Mouse (Mus musculus): ENCODE measurements around the gene Tm4sf20. TPM values are rescaled to one million over a fixed set of nuclear protein-coding genes. Genes with fewer than 3 reads are reported as not detected.

Gene Tm4sf20
- polyA plus RNA-seq, 1 experiment from 2014 or later = 0.13 TPM

GRCm38 (mm10) chr1:82725875-82726185, 42.4 kb downstream of the Tm4sf20 start:
- no peaks in the 10 kb centered on the region for H3K9me3 ChIP-seq
- peak overlapping the region; percentile 74 for H3K4me3 ChIP-seq
- peaks cover 12% of the 10 kb centered on the region for H3K4me1 ChIP-seq (replicated peaks)
- WGBS = 59% methylated on average over 4 of the region's 4 CpGs
- peaks cover 31% of the 10 kb centered on the region for H3K36me3 ChIP-seq
- no peak overlapping the region for H3K27ac ChIP-seq
- no peak for DNase-seq (ENCODE audit: low spot score)
- H3K27me3 ChIP-seq (ENCODE audit: insufficient read depth, poor library complexity, severe bottlenecking) = peaks cover 17% of the 10 kb centered on the region

- peaks cover 17% of the 10 kb centered on the region for H3K27me3 ChIP-seq (ENCODE audit: insufficient read depth, poor library complexity, severe bottlenecking)
- H3K36me3 ChIP-seq = peaks cover 25% of the 10 kb centered on the region
- peaks cover 12% of the 10 kb centered on the region for H3K4me1 ChIP-seq (replicated peaks)
- no peaks in the 10 kb centered on the region for H3K9me3 ChIP-seq
- WGBS = 1% methylated on average over 37 of the region's 37 CpGs
- H3K4me3 ChIP-seq = peak overlapping the region; percentile 74
- peak overlapping the region; percentile 94 for H3K27ac ChIP-seq
- DNase-seq (ENCODE audit: low spot score) = no peak
Observed at GRCm38 (mm10) chr1:82725026-82725874, 43.0 kb downstream of the Tm4sf20 start.

DNA sequence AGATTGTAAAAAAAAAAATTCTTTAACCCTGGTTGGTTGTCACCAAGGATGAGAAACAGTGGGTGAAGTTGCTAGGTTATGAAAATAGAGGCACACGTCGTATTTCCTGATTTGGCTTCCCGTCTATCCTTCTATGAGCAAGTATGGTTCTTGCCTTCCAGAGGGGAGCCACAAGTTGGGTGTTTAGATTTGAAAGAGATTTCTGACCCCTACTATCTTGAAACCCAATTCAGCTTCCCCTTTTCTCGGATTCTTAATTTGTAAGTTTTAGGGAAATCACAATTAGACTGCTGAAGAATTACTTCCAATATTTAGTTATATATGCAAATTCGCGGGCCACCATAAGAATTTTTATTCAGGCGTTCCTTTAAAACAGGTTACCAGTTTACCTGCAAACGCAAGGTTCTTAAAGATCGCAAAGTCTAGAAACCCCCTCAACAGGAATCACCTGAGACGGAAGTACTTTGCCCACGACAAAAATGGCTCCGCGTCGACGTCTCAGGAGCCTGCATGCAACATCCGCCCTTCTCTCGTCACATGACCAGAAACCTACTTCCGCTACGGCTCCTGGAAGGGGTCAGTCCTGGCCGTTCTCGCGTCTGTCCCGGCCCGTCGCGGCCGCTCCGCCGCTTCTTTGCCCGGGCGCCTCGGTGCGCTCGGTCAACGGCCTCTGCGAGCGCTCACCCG, 43.8 kb downstream of the Tm4sf20 start, which contains the start of gene Mff:
Gene Mff, plus strand, starts transcription at position 552 of the 687 bp plus-strand sequence.
- H3K36me3 ChIP-seq = peaks cover 18% of the 10 kb centered on the region
- peak within 1 kb of the TSS; percentile 94 for H3K27ac ChIP-seq

GRCm38 (mm10) chr1:82717816-82718512, 50.3 kb downstream of the Tm4sf20 start:
- no peak overlapping the region for H3K27ac ChIP-seq
- no peak for DNase-seq (ENCODE audit: low spot score)
- peaks cover 14% of the 10 kb centered on the region for H3K27me3 ChIP-seq (ENCODE audit: insufficient read depth, poor library complexity, severe bottlenecking)
- no peak overlapping the region for H3K4me3 ChIP-seq
- H3K9me3 ChIP-seq = no peaks in the 10 kb centered on the region
- 84% methylated on average over 9 of the region's 9 CpGs for WGBS
- no peaks in the 10 kb centered on the region for H3K36me3 ChIP-seq
- no peaks in the 10 kb centered on the region for H3K4me1 ChIP-seq (replicated peaks)

More for the DNA sequence above, 43.8 kb downstream of the Tm4sf20 start, which contains the start of gene Mff:
- Histone ChIP-seq H3K9me3 (no peaks in the 10 kb centered on the region), H3K4me3 (peak within 1 kb of the TSS; percentile 74), H3K27me3 (ENCODE audit: insufficient read depth, poor library complexity, severe bottlenecking) (peaks cover 22% of the 10 kb centered on the region), H3K4me1 (replicated peaks) (peaks cover 12% of the 10 kb centered on the region)
- WGBS = 10% methylated on average over 38 of the region's 38 CpGs
- peak; percentile 93 for DNase-seq (ENCODE audit: low spot score)

Other genes starting within 250 kb of the Tm4sf20 start
- 0.05 and 0.18 TPM in 2 replicates for gene Col4a4, start 181.6 kb downstream of the Tm4sf20 start, polyA plus RNA-seq (2016; fragmentation: Nextera tagmentation; extraction: Ambion mirVana)
- gene Col4a3, start 181.5 kb downstream of the Tm4sf20 start, polyA plus RNA-seq (2016; fragmentation: Nextera tagmentation; extraction: Ambion mirVana) = 0.10 and 0.18 TPM in 2 replicates
- 203 and 222 TPM in 2 replicates for gene Mff, start 43.6 kb downstream of the Tm4sf20 start, polyA plus RNA-seq (2016; fragmentation: Nextera tagmentation; extraction: Ambion mirVana)
- gene Gm47791, start 2.8 kb upstream of the Tm4sf20 start, polyA plus RNA-seq (2016; fragmentation: Nextera tagmentation; extraction: Ambion mirVana) = not detected in 2 replicates
- 27.6 and 34.5 TPM in 2 replicates for gene Agfg1, start 71.0 kb upstream of the Tm4sf20 start, polyA plus RNA-seq (2016; fragmentation: Nextera tagmentation; extraction: Ambion mirVana)
- gene A030005L19Rik, start 144.9 kb upstream of the Tm4sf20 start, polyA plus RNA-seq (2016; fragmentation: Nextera tagmentation; extraction: Ambion mirVana) = 0.41 TPM in 1 of 2 replicates, not detected in the other
- not detected in 2 replicates for gene A030014E15Rik, start 156.5 kb upstream of the Tm4sf20 start, polyA plus RNA-seq (2016; fragmentation: Nextera tagmentation; extraction: Ambion mirVana)
- gene Gm6217, start 162.9 kb upstream of the Tm4sf20 start, polyA plus RNA-seq (2016; fragmentation: Nextera tagmentation; extraction: Ambion mirVana) = not detected in 2 replicates
- not detected in 2 replicates for gene A030003K21Rik, start 174.9 kb upstream of the Tm4sf20 start, polyA plus RNA-seq (2016; fragmentation: Nextera tagmentation; extraction: Ambion mirVana)
- not detected in 2 replicates for gene Gm7544, start 187.6 kb upstream of the Tm4sf20 start, polyA plus RNA-seq (2016; fragmentation: Nextera tagmentation; extraction: Ambion mirVana)
- not detected in 2 replicates for gene Gm47955, start 191.8 kb upstream of the Tm4sf20 start, polyA plus RNA-seq (2016; fragmentation: Nextera tagmentation; extraction: Ambion mirVana)
- gene Gm47959, start 232.1 kb upstream of the Tm4sf20 start, polyA plus RNA-seq (2016; fragmentation: Nextera tagmentation; extraction: Ambion mirVana) = not detected in 2 replicates

Data from hindbrain, embryonic 10.5 days (tissue).